Comparison of ENCODE assay signal across 8 mouse cellular contexts in genomic region chr16:39062596-39062995, GRCm38 (mm10).
DNase-seq lines count a peak whose midpoint lies in the region; ATAC-seq lines count a peak whose summit lies in the region.

No protein-coding gene starts in this region.

- DNase-seq in CD4-positive, CD25-positive, alpha-beta regulatory T cell, adult 2 months (ENCODE audit: low read depth, low spot score), result peak; percentile 35
- DNase-seq in kidney, postnatal 10 days, result peak; percentile 23
- DNase-seq in kidney, adult 18-20 months, result no peak
- DNase-seq in 3T3-L1 (ENCODE audit: low read depth, low spot score), result peak; percentile 73
- DNase-seq in embryo, embryonic 10.5 days (ENCODE audit: low spot score), result peak; percentile 85
- DNase-seq in spleen, postnatal 4 days (ENCODE audit: low spot score in 2 of 2), result no peak
- DNase-seq in ovary, postnatal 14 days (ENCODE audit: low spot score), result no peak

- ATAC-seq in CD4-positive, CD25-positive, alpha-beta regulatory T cell, adult 4 months, result no peak

Comparison
In these comparisons a context has a peak if more than half of its experiments do, and no peak if none do; other contexts are left out.
1. DNase-seq: peak in CD4-positive, CD25-positive, alpha-beta regulatory T cell, adult 2 months (single experiment), kidney, postnatal 10 days (single experiment), 3T3-L1 (single experiment) and embryo, embryonic 10.5 days (single experiment); none in kidney, adult 18-20 months (single experiment), spleen, postnatal 4 days (0 of 2) and ovary, postnatal 14 days (single experiment).